30 mouse cellular contexts compared by ENCODE assay signal in the genomic region with DNA sequence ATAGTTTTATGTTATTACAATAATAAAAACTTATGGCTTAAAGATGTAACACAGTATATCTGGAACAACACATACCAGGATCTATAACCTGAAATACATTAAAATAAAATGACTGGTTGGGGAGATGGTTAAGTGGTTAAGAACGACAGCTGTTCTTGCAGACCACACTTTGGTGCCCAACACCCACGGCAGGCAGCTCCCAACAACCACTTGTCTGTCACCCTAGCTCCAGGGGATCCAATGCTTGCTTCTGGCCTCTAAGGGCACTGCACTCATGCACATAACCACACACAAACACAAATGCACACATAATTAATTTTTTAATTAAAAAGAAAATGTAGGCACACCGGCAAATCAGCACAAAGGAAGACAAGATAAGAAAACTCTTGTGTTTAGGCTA.
"Had no signal": no experiment of that assay in that cellular context is flagged by ENCODE, and none has a peak within 500 bp of the region (broad histone marks: within the 10 kb centered on the region; RNA-seq: fewer than 3 reads in every experiment).

No protein-coding gene starts in this region.

- H3K9ac ChIP-seq: limb, embryonic 12.5 days; limb, embryonic 13.5 days; limb, embryonic 15.5 days; liver, embryonic 12.5 days; liver, embryonic 13.5 days; liver, embryonic 14.5 days; liver, embryonic 15.5 days; liver, postnatal 0 days; lung, embryonic 14.5 days; lung, embryonic 15.5 days; midbrain, embryonic 12.5 days; midbrain, embryonic 15.5 days; neural tube, embryonic 12.5 days had no signal

- H3K4me2 ChIP-seq: limb, embryonic 12.5 days; limb, embryonic 13.5 days; limb, embryonic 15.5 days; liver, embryonic 11.5 days; liver, embryonic 12.5 days; liver, embryonic 13.5 days; liver, embryonic 15.5 days; lung, embryonic 14.5 days; lung, embryonic 15.5 days; midbrain, embryonic 12.5 days; midbrain, embryonic 15.5 days; neural tube, embryonic 12.5 days had no signal

- ATAC-seq: liver, embryonic 12.5 days; liver, postnatal 0 days; lung, postnatal 0 days; midbrain, embryonic 15.5 days; midbrain, embryonic 16.5 days had no signal

- H3K4me3 ChIP-seq: left cerebral cortex, adult 2 months; limb, embryonic 10.5 days; limb, embryonic 12.5 days; limb, embryonic 13.5 days; limb, embryonic 15.5 days; liver, embryonic 12.5 days; liver, embryonic 13.5 days; liver, embryonic 15.5 days; lung, embryonic 15.5 days; megakaryocyte, embryonic 14.5 days; midbrain, embryonic 10.5 days; midbrain, embryonic 12.5 days; midbrain, embryonic 15.5 days; neural tube, embryonic 12.5 days had no signal

- H3K27me3 ChIP-seq: limb, embryonic 12.5 days; limb, embryonic 13.5 days; limb, embryonic 15.5 days; liver, embryonic 12.5 days; liver, embryonic 13.5 days; liver, embryonic 15.5 days; lung, embryonic 15.5 days; megakaryocyte, embryonic 14.5 days; midbrain, embryonic 12.5 days; midbrain, embryonic 15.5 days; neural tube, embryonic 12.5 days had no signal

- DNase-seq: left cerebral cortex, postnatal 4 days; liver; liver, embryonic 13.5 days; liver, postnatal 0 days; lung, adult 18-20 months; lung, adult 2 months; lung, embryonic 14.5 days; lung, postnatal 10 days; lung, postnatal 14 days; lung, postnatal 36 days; lung, postnatal 4 days; midbrain, embryonic 14.5 days had no signal

- H3K27ac ChIP-seq: left cerebral cortex, adult 2 months; limb, embryonic 10.5 days; limb, embryonic 12.5 days; limb, embryonic 13.5 days; limb, embryonic 15.5 days; liver, embryonic 12.5 days; liver, embryonic 13.5 days; liver, embryonic 14.5 days; liver, embryonic 15.5 days; lung, embryonic 15.5 days; macrophage; midbrain, embryonic 10.5 days; midbrain, embryonic 12.5 days; midbrain, embryonic 15.5 days; neural tube, embryonic 12.5 days had no signal

- H3K4me1 ChIP-seq: limb, embryonic 10.5 days; limb, embryonic 12.5 days; limb, embryonic 13.5 days; limb, embryonic 15.5 days; liver, embryonic 15.5 days; lung, embryonic 15.5 days; midbrain, embryonic 10.5 days; midbrain, embryonic 12.5 days; midbrain, embryonic 15.5 days; neural tube, embryonic 12.5 days had no signal

- H3K9me3 ChIP-seq: limb, embryonic 10.5 days; limb, embryonic 12.5 days; limb, embryonic 13.5 days; limb, embryonic 15.5 days; liver, embryonic 12.5 days; liver, embryonic 13.5 days; liver, embryonic 15.5 days; lung, embryonic 15.5 days; megakaryocyte, embryonic 14.5 days; midbrain, embryonic 10.5 days; midbrain, embryonic 12.5 days; midbrain, embryonic 15.5 days; neural tube, embryonic 12.5 days had no signal
